Mouse (Mus musculus) liver, embryonic 16.5 days (tissue): ENCODE data around the gene Atxn7l3. TPM values are rescaled to one million over a fixed set of nuclear protein-coding genes. Genes with fewer than 3 reads are reported as not detected.

Experiments used
- ATAC-seq: fragments of 200-750 bp; cut with Nextera tagmentation; 2 replicates; pipeline ENCODE4 v1.8.0; 2017; ENCODE audit warnings: low read depth, mild to moderate bottlenecking, moderate number of reproducible peaks, moderate library complexity
- H3K27ac ChIP-seq: fragments of 300-500 bp; sonication (generic); 2 replicates; pipeline ENCODE4 v1.5.1; 2014; ENCODE audit warnings: mild to moderate bottlenecking, low read length
- H3K27me3 ChIP-seq: fragments of 300-500 bp; sonication (generic); 2 replicates; pipeline ENCODE4 v1.6.1; 2014; ENCODE audit warnings: low read depth, low read length, mixed read lengths; ENCODE audit not compliant: control insufficient read depth, insufficient read depth
- H3K36me3 ChIP-seq: fragments of 300-500 bp; sonication (generic); 2 replicates; pipeline ENCODE4 v1.6.1; 2014; ENCODE audit warnings: mild to moderate bottlenecking; ENCODE audit not compliant: control insufficient read depth, insufficient read depth
- H3K4me1 ChIP-seq: fragments of 300-500 bp; sonication (generic); 2 replicates; pipeline ENCODE4 v1.6.1; 2014; ENCODE audit warnings: low read depth, low read length, mixed read lengths; ENCODE audit not compliant: control insufficient read depth
- H3K4me2 ChIP-seq: fragments of 300-500 bp; sonication (generic); 2 replicates; pipeline ENCODE4 v1.6.1; 2014; ENCODE audit warnings: low read depth, low read length, mixed read lengths
- H3K4me3 ChIP-seq: fragments of 300-500 bp; sonication (generic); 2 replicates; pipeline ENCODE4 v1.5.1; 2014; ENCODE audit warnings: low read depth, mild to moderate bottlenecking, low read length
- H3K9ac ChIP-seq: fragments of 300-500 bp; sonication (generic); 2 replicates; pipeline ENCODE4 v1.6.1; 2014; ENCODE audit warnings: low read depth, low read length
- H3K9me3 ChIP-seq: fragments of 300-500 bp; sonication (generic); replicated peaks from 2 replicates; pipeline ENCODE4 v1.6.1; 2016; ENCODE audit warnings: low read length; ENCODE audit not compliant: control insufficient read depth
- WGBS: fragments of 180-500 bp; shearing (Covaris S2); extraction: QIAGEN DNeasy Blood & Tissue Kit; methylation state at CpG from one replicate; pipeline ENCODE4 v1.1.7; 2014; ENCODE audit not compliant: insufficient replicate concordance; 5-methylcytosine and 5-hydroxymethylcytosine counted together
- polyA plus RNA-seq: library from polyadenylated mRNA; unstranded; fragments of >200 nt; fragmentation: Nextera tagmentation; extraction: Ambion mirVana; gene quantifications from 2 replicates; pipeline ENCODE4 v1.2.1, GENCODE M21; 2015

Atxn7l3 gene
- polyA plus RNA-seq, 1 experiment from 2014 or later = 3.2 TPM

- 41% methylated on average over 9 of the region's 9 CpGs for whole genome bisulfite sequencing
- no peak overlapping the region for H3K9ac ChIP-seq
Measured at GRCm38 (mm10) chr11:102334973-102335700, 38.7 kb upstream of the Atxn7l3 start.

DNA sequence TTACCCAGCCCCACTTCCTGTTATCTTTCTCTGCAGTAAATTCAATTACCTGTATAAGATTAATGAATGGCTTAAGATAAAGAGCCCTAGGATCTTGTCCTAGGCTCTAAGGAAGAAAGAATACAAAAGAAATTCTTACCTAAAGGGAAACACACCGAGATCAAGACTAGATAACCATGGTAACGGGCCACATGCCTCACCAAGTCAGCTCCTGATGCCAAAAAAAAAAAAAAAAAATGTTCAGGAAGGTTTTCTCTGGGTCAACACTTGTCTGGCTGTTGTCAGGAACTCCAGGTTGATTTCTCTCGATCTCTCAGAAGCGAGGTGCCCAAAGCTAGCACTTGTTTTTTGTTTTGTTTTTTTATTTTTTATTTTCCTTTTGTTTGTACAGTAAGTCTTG is 37.6 kb upstream of the Atxn7l3 start:
- WGBS = 56% methylated on average over 4 of the region's 4 CpGs
- peaks cover 2% of the 10 kb centered on the region; the same call in 1 of the 2 replicates for H3K27me3 ChIP-seq
- H3K9ac ChIP-seq = no peak overlapping the region
- ATAC-seq = no peak
- H3K27ac ChIP-seq = no peak overlapping the region
- no peaks in the 10 kb centered on the region for H3K9me3 ChIP-seq
- H3K36me3 ChIP-seq = no peaks in the 10 kb centered on the region
- no peak overlapping the region for H3K4me3 ChIP-seq
- H3K4me1 ChIP-seq = no peaks in the 10 kb centered on the region
- H3K4me2 ChIP-seq = no peak overlapping the region

More at GRCm38 (mm10) chr11:102334973-102335700, 38.7 kb upstream of the Atxn7l3 start:
- Histone ChIP-seq H3K27me3 (peaks cover 2% of the 10 kb centered on the region; the same call in 1 of the 2 replicates), H3K36me3 (no peaks in the 10 kb centered on the region), H3K4me3 (no peak overlapping the region), H3K27ac (no peak overlapping the region), H3K4me1 (no peaks in the 10 kb centered on the region), H3K4me2 (no peak overlapping the region), H3K9me3 (0 out of 2 replicates have a peak, but pooled peaks cover 2% of the 10 kb centered on the region)
- ATAC-seq = no peak

GRCm38 (mm10) chr11:102333061-102333460 is 36.6 kb upstream of the Atxn7l3 start:
- H3K4me1 ChIP-seq = no peaks in the 10 kb centered on the region
- no peak overlapping the region for H3K9ac ChIP-seq
- peaks cover 2% of the 10 kb centered on the region; the same call in 1 of the 2 replicates for H3K27me3 ChIP-seq
- H3K9me3 ChIP-seq = no peaks in the 10 kb centered on the region
- no peak overlapping the region for H3K27ac ChIP-seq
- no peaks in the 10 kb centered on the region for H3K36me3 ChIP-seq
- no peak overlapping the region for H3K4me3 ChIP-seq
- no peak overlapping the region for H3K4me2 ChIP-seq
- no peak for ATAC-seq

- Histone ChIP-seq H3K4me1 (no peaks in the 10 kb centered on the region), H3K36me3 (no peaks in the 10 kb centered on the region), H3K4me3 (no peak overlapping the region), H3K4me2 (no peak overlapping the region), H3K27ac (no peak overlapping the region), H3K27me3 (peaks cover 2% of the 10 kb centered on the region; the same call in 1 of the 2 replicates), H3K9me3 (no peaks in the 10 kb centered on the region), H3K9ac (no peak overlapping the region)
- no peak for ATAC-seq
- WGBS = 50% methylated on average over 4 of the region's 4 CpGs
Measured at GRCm38 (mm10) chr11:102331806-102332205, 35.4 kb upstream of the Atxn7l3 start.

DNA sequence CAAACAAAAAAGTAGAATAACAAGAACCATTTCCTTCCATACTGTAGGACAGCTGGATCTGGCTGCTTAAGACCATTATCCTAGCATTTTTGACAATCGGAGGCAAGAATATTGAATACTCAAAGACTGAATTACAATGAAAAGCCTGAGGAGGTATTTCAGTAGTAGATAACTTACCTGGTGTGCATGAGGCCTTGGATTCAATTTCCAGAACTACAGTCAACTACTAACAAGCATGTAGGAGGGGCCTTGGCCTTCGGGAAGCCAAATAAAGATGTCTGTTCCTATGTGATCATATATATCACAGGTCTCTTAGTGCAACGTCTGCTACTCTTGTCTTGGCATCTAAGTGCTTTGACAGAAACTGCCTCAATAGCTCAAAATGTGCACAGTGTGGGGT is 33.6 kb upstream of the Atxn7l3 start:
- WGBS = 59% methylated on average over 3 of the region's 3 CpGs
- H3K9ac ChIP-seq = no peak overlapping the region
- no peak overlapping the region for H3K4me3 ChIP-seq
- ATAC-seq = no peak
- H3K36me3 ChIP-seq = no peaks in the 10 kb centered on the region
- peaks cover 2% of the 10 kb centered on the region; the same call in 1 of the 2 replicates for H3K27me3 ChIP-seq
- no peaks in the 10 kb centered on the region for H3K9me3 ChIP-seq
- H3K4me1 ChIP-seq = no peaks in the 10 kb centered on the region
- no peak overlapping the region for H3K4me2 ChIP-seq
- no peak overlapping the region for H3K27ac ChIP-seq

DNA sequence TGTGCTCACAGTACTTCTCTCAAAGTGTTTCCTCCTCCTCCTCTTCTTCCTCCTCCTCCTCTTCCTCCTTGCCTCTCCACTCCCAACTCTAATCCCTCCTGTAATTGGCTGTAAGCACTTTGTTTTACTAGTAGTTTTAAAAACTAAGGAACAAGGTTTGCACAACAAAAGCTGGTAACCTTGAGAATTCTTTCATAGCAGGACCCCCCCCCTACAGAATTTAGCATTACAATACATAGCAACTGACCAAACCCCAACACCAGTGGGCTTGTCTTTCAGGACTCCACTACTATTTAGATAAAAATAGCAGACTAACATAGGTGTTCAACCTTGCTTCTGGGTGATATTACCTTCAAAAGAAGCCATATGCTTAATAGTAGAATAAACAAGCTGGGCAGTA is 33.1 kb upstream of the Atxn7l3 start:
- H3K9me3 ChIP-seq = no peaks in the 10 kb centered on the region
- H3K4me3 ChIP-seq = no peak overlapping the region
- no peak overlapping the region for H3K27ac ChIP-seq
- H3K4me2 ChIP-seq = no peak overlapping the region
- peaks cover 2% of the 10 kb centered on the region for H3K27me3 ChIP-seq
- H3K4me1 ChIP-seq = no peaks in the 10 kb centered on the region
- no peak overlapping the region for H3K9ac ChIP-seq
- H3K36me3 ChIP-seq = no peaks in the 10 kb centered on the region
- ATAC-seq = no peak

- ATAC-seq = no peak
- Histone ChIP-seq H3K4me2 (no peak overlapping the region), H3K4me3 (no peak overlapping the region), H3K27ac (no peak overlapping the region), H3K9me3 (no peaks in the 10 kb centered on the region), H3K9ac (no peak overlapping the region), H3K36me3 (no peaks in the 10 kb centered on the region), H3K4me1 (no peaks in the 10 kb centered on the region), H3K27me3 (peaks cover 10% of the 10 kb centered on the region)
- WGBS = 63% methylated on average over 7 of the region's 7 CpGs
Measured at GRCm38 (mm10) chr11:102327839-102328238, 31.4 kb upstream of the Atxn7l3 start.

- no peaks in the 10 kb centered on the region for H3K9me3 ChIP-seq
- WGBS = 54% methylated on average over 5 of the region's 5 CpGs
- no peak overlapping the region for H3K9ac ChIP-seq
- H3K27me3 ChIP-seq = peaks cover 11% of the 10 kb centered on the region
- no peaks in the 10 kb centered on the region for H3K4me1 ChIP-seq
- H3K4me3 ChIP-seq = no peak overlapping the region
- H3K36me3 ChIP-seq = no peaks in the 10 kb centered on the region
- H3K27ac ChIP-seq = no peak overlapping the region
- H3K4me2 ChIP-seq = no peak overlapping the region
- no peak for ATAC-seq
Measured at GRCm38 (mm10) chr11:102327250-102327649, 30.8 kb upstream of the Atxn7l3 start.

- H3K36me3 ChIP-seq = no peaks in the 10 kb centered on the region
Measured at GRCm38 (mm10) chr11:102323516-102323915, 27.1 kb upstream of the Atxn7l3 start.

More at GRCm38 (mm10) chr11:102323516-102323915, 27.1 kb upstream of the Atxn7l3 start:
- Histone ChIP-seq H3K27ac (no peak overlapping the region), H3K4me1 (peaks cover 13% of the 10 kb centered on the region), H3K4me2 (no peak overlapping the region), H3K4me3 (no peak overlapping the region), H3K27me3 (peaks cover 15% of the 10 kb centered on the region), H3K9ac (no peak overlapping the region), H3K9me3 (no peaks in the 10 kb centered on the region)
- no peak for ATAC-seq
- 59% methylated on average over 1 of the region's 1 CpGs for WGBS
